Mouse (Mus musculus): ENCODE results near the gene Vmn1r199.
"Not testable (repeated sequence)": the region's sequence is repeated elsewhere in the genome, so short reads cannot be mapped to it uniquely, and the experiment has no call there.

The Vmn1r199 gene

DNA sequence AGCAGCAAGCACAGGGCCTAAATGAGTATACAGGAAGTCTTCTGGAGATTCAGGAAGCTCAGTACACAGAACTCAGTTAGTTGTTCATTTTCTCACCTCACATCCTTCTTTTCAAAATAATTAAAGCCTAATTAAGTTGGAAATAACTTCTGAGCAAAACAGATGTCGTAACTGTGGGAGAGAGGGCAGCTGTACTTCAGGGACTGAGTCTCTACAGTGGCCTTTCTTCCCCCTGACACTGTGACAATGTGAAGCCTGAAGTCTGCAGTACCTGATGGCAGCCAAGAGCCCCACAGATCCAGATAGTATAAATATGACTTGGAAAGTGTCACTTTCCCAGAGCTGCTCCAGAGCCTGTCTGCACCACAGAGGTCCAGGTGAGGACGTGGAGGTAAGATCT is at the start of gene Vmn1r199:
Vmn1r199 (plus strand) TSS at position 301 of the 400 bp plus-strand sequence.
- DNase-seq (ENCODE audit: low spot score): no peak

DNA sequence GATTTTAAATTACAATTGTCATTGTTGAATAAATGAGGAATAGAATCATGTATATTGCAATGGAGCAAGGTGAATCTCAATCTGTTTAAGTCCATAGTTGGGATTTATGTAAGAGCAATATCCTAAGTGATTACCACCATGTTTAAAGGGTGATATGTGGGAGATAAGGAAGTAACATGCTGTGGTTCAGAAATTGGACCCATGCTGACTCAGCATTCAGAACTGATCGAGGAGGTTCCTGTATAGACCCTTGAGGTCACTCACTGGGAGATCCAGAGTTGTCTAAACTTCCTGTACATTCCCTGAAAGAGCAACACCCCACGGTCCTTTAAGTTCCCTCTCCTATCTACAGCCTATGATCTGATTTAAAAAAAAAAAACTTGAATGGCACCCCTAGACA is 46.3 kb upstream of the Vmn1r199 start:
- DNase-seq (ENCODE audit: low spot score): no peak

DNA sequence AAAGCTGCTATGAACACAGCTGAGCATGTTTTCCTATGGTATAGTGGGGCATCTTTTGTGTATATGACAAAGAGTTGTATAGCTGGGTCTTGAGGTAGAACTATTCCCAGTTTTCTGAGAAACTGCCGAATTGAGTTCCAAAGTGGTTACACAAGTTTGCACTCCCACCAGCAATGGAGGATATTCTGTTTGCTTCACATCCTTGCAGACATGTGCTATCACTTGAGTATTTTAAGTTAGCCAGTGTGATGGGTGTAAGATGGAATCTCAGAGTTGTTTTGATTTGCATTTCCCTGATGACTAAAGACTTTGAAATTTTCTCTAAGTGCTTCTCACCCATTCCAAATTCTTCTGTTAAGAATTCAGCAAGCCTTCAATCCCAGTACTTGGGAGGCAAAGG is 44.1 kb upstream of the Vmn1r199 start:
- no peak for DNase-seq (ENCODE audit: low spot score)

DNA sequence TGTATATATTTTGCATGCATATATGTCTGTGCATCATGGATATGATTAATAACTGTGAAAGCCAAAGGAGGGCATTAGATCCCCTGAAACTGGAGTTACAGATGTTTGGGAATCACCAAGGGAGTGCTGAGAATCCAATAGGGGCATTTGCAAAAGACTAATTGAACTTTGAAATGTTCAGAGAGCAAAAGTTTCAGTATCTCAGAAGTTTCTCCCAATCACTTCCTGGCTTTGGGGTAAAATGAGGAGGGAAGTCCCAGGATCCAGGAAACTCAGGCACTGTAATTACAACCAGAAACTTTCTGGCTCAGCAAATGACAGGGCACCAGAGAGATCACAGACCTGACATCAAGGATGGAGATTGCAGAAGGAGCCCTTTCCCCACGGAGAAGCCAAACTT is 29.6 kb upstream of the Vmn1r199 start, which contains the start of gene Vmn1r198:
Vmn1r198 (plus strand) TSS at position 301 of the 400 bp plus-strand sequence.
- DNase-seq (ENCODE audit: low spot score): no peak

DNA sequence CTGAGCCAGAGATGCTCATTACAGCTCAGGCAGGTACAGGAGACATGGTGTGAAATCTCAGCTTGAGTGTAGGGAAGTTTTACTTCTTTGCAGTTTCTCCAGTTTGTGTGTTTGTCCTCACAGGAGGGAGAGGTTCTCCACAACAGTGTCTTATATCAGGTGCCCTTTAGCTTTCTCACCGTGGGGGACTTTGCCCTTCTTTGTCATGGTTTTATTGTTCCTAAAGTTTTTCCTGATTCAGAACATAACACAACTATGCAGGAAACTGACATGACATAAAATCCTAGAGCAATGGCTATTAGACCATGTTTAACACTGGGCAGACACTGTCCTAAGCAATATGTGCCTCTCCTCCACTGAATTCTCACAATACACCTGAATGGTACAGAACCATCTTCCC is 28.8 kb upstream of the Vmn1r199 start:
- no peak for DNase-seq (ENCODE audit: low spot score)

DNA sequence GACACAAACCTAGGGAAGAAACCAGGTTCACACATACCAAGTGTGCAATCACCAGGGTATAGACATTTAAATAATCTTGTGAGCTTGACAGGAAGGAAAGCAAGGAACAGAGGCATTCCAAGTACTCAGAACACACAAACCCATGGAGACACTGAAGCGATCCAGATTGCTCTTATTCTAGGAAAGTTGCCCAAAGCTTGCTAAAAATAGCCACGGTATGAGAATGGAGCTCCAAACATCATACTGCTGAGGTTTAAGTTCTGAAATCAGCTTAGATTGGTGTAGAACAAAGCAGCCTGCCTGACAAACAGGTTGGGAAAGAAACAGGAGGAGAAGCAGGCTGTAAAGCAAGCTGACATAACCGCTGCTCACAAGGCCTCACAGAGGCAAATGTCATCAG is 1.5 kb downstream of the Vmn1r199 start:
- DNase-seq (ENCODE audit: low spot score): not testable (repeated sequence)

DNA sequence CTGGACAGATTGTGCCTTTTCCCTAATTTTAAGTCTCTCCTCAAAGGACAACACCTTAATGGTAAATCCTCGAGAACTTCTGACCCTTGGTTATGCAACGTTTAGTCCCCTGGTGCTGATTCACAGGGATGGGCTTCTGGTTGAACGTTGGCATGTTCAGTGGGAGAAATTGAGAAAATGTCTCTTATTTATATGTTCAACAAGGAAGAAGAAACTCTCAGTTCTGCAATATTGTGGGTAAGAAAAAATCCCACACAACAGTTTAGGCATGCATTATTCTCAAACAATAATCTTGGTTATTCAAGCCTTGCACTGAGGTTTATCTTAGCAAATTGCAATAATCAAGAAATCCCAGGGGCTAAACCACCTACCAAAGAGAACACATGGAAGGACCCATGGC is 3.8 kb downstream of the Vmn1r199 start:
- no peak for DNase-seq (ENCODE audit: low spot score)

DNA sequence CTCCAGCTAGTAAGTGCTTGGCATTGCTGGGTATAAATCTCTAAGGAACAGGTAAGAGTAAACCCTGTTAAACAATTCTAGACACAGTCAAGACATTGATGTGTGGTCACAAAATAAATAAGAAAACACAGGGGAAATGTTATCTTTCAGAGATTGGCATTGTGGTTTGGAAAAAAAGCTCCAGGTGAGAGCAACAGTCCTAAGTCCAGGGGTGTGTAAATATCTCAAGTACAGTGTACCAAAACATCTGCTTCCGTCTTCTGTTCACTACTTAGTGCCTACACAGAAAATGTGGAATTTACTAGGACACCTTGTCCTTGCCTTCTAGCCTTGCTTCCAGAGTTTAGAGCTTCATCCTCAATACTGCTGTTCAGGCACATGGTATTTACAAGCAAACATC is 7.4 kb downstream of the Vmn1r199 start:
- DNase-seq (ENCODE audit: low spot score): no peak

DNA sequence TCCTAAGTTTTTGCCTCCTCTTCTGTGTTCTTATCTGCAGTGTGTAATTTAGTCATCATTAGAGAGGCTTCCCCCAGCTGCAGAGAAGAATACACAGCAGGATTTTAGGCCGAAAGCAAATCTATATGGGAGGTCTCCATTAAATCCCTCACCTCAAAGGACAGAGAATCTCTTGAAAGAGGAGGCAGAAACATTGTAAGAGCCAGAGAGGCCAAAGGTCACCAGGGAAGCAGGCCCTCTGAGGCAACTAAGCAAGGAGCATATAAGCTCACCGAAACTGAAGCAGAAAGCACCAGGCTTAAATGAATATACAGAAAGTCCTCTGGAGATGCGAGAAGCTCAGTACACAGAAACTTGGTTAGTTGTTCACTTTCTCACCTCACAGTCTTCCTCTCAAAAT is 10.5 kb downstream of the Vmn1r199 start, which contains the start of gene Vmn1r200:
Vmn1r200 (plus strand) TSS at position 301 of the 400 bp plus-strand sequence.
- no peak for DNase-seq (ENCODE audit: low spot score)

DNA sequence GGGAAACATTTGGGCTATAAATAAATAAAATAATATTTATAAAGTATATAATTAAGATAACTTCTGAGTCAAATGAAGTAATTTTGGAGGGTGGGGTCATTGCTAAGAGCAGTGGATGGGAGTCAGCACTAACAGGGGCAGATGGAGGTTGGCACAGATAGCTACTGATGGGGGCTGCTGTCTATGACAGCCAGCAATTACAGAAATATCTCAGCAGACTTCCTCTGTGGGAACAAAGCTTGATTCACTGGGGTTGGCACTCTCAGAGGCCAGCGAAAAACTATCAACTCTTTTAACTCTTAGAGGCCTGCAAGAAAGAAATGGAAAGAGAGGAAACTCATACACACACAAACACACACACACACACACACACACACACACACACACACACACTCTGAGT is 23.4 kb downstream of the Vmn1r199 start:
- DNase-seq (ENCODE audit: low spot score): no peak

Measured in ovary, postnatal 10 days (tissue).